Mouse (Mus musculus) intestine, embryonic 14.5 days (tissue): ENCODE data around the gene Olfr681. TPM values are rescaled to one million over a fixed set of nuclear protein-coding genes. Genes with fewer than 3 reads are reported as not detected.
"Not testable (repeated sequence)": the region's sequence is repeated elsewhere in the genome, so short reads cannot be mapped to it uniquely, and the experiment has no call there.

Experiments used
- ATAC-seq: fragments of 200-750 bp; cut with Nextera tagmentation; replicated peaks from 2 replicates; pipeline ENCODE4 v1.8.0; 2017; ENCODE audit warnings: low read depth, moderate number of reproducible peaks, moderate TSS enrichment, moderate library complexity; ENCODE audit not compliant: low FRiP score, low TSS enrichment
- DNase-seq: peaks from one replicate; pipeline ENCODE4 v3.0.0-alpha.2; 2018; ENCODE audit warnings: low spot score
- H3K27ac ChIP-seq: fragments of 300-500 bp; sonication (generic); 2 replicates; pipeline ENCODE4 v1.5.1; 2014; ENCODE audit warnings: low read depth, mild to moderate bottlenecking, control low read depth
- H3K27me3 ChIP-seq: fragments of 300-500 bp; sonication (generic); replicated peaks from 2 replicates; pipeline ENCODE4 v1.6.1; 2014; ENCODE audit warnings: low read length, control low read depth; ENCODE audit not compliant: control insufficient read depth, insufficient read depth
- H3K36me3 ChIP-seq: fragments of 300-500 bp; sonication (generic); 2 replicates; pipeline ENCODE4 v1.6.1; 2014; ENCODE audit warnings: low read length, control low read depth; ENCODE audit not compliant: control insufficient read depth, insufficient read depth
- H3K4me1 ChIP-seq: fragments of 300-500 bp; sonication (generic); replicated peaks from 2 replicates; pipeline ENCODE4 v1.6.1; 2014; ENCODE audit warnings: low read length, control low read depth, mixed read lengths; ENCODE audit not compliant: control insufficient read depth, insufficient read depth
- H3K4me2 ChIP-seq: fragments of 300-500 bp; sonication (generic); 2 replicates; pipeline ENCODE4 v1.6.1; 2014; ENCODE audit warnings: low read length
- H3K4me3 ChIP-seq: fragments of 300-500 bp; sonication (generic); 2 replicates; pipeline ENCODE4 v1.5.1; 2014; ENCODE audit warnings: low read depth, low read length, control low read depth, mixed read lengths
- H3K9ac ChIP-seq: fragments of 300-500 bp; sonication (generic); 2 replicates; pipeline ENCODE4 v1.6.1; 2014; ENCODE audit warnings: mild to moderate bottlenecking, low read length
- H3K9me3 ChIP-seq: fragments of 300-500 bp; sonication (generic); 2 replicates; pipeline ENCODE4 v1.6.1; 2016; ENCODE audit warnings: low read length, control low read depth; ENCODE audit not compliant: control insufficient read depth
- WGBS: fragments of 180-500 bp; shearing (Covaris S2); extraction: QIAGEN DNeasy Blood & Tissue Kit; methylation state at CpG from one replicate; pipeline ENCODE4 v1.1.7; 2014; 5-methylcytosine and 5-hydroxymethylcytosine counted together
- polyA plus RNA-seq: library from polyadenylated mRNA; unstranded; fragments of >200 nt; fragmentation: Nextera tagmentation; extraction: Ambion mirVana; gene quantifications from 2 replicates; pipeline ENCODE4 v1.2.1, GENCODE M21; 2014

Olfr681 gene
- polyA plus RNA-seq, result not detected in 2 replicates

DNA sequence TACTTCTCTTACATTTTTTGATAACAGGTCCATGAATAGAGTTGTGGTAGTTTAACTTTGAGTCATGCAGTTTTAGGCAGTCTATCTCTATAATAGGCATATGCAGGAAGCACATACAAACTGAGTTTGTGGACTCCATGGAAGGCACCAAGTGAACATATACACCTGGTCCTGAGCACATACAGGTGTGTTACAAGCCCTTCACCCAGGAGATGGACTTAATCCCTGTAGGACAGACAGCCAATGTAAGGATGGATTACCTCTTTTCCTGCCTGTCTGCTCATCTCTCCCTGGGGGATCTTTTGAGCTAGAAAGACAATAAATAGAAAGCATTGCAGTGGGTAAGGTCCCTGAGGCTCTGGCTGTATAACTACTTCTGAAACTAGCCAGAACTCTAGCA is at the start of gene Olfr681:
Gene Olfr681 (plus strand): TSS at position 301 of the 400 bp plus-strand sequence.
- H3K27ac ChIP-seq, result no peak within 1 kb of the TSS
- no peaks in the 10 kb centered on the region for H3K9me3 ChIP-seq
- H3K4me2 ChIP-seq, result no peak within 1 kb of the TSS
- ATAC-seq, result no peak
- DNase-seq, result no peak
- H3K4me3 ChIP-seq, result no peak within 1 kb of the TSS
- H3K4me1 ChIP-seq, result no peaks in the 10 kb centered on the region
- H3K9ac ChIP-seq, result no peak within 1 kb of the TSS
- no peaks in the 10 kb centered on the region for H3K36me3 ChIP-seq
- H3K27me3 ChIP-seq, result no peaks in the 10 kb centered on the region

DNA sequence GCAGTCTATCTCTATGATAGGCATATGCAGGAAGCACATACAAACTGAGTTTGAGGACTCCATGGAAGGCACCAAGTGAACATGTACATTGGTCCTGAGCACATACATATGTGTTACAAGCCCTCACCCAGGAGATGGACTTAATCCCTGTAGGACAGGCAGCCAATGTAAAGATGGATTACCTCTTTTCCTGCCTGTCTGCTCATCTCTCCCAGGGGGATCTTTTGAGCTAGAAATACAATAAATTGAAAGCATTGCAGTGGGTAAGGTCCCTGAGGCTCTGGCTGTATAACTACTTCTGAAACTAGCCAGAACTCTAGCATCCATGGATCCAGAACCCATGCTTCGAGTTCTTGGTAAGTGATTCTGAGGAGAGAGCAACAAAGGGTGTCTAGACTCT is 35.7 kb upstream of the Olfr681 start, which contains the start of gene Olfr679:
Gene Olfr679 (plus strand): TSS at position 301 of the 400 bp plus-strand sequence.
- Histone ChIP-seq H3K4me3 (no peak within 1 kb of the TSS), H3K9ac (no peak within 1 kb of the TSS), H3K4me2 (no peak within 1 kb of the TSS), H3K4me1 (no peaks in the 10 kb centered on the region), H3K9me3 (no peaks in the 10 kb centered on the region), H3K27me3 (no peaks in the 10 kb centered on the region), H3K27ac (no peak within 1 kb of the TSS), H3K36me3 (no peaks in the 10 kb centered on the region)
- 63% methylated on average over 1 of the region's 1 CpGs for WGBS
- DNase-seq (no peak), ATAC-seq (no peak)

DNA sequence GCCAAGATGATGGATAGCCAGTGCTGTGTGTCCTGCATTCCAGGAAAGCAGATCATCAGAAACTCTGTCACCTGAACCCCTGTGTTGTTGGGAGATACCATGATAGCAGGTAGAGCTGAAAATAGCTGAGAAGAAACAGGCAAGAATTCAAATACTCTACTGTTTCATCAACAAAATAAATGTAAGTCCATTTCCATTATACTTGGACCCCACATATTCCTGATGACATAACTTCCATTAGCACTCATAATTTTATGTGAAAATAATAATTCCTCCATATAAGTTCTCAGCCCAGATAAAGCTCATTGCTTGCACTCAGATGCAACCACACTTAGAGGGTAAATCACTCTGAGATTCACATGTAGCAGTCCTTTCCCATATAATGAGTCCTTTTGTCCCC is 23.9 kb upstream of the Olfr681 start, which contains the start of gene Olfr680-ps1:
Gene Olfr680-ps1 (minus strand): TSS at position 101 of the 400 bp plus-strand sequence.
- H3K4me2 ChIP-seq, result not testable (repeated sequence)

DNA sequence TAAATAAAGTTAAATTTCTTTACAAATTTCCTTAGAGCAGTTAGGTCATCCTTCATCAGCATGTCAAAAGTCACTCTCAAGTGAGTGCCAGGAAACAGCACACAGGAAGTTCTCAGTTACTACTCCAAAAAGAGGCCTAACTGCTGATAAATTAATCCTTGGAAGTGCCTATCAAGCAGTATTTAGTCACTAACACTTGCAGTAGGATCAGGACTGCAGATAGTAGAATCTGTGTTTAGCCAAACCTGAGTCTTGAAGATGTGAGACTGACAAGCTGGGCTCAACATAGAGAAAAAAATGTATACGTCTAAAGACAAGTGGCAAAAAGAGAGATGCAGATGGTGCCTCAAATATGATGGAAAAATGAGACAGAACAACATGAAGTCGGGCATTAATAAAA is 24.6 kb downstream of the Olfr681 start:
- Histone ChIP-seq H3K4me1 (no peaks in the 10 kb centered on the region), H3K27me3 (no peaks in the 10 kb centered on the region), H3K4me2 (no peak overlapping the region), H3K36me3 (no peaks in the 10 kb centered on the region), H3K9me3 (no peaks in the 10 kb centered on the region), H3K9ac (no peak overlapping the region), H3K27ac (no peak overlapping the region), H3K4me3 (no peak overlapping the region)
- ATAC-seq (no peak), DNase-seq (no peak)
- 73% methylated on average over 2 of the region's 2 CpGs for WGBS

More for the DNA sequence above, 23.9 kb upstream of the Olfr681 start, which contains the start of gene Olfr680-ps1:
- H3K27me3 ChIP-seq, ATAC-seq, H3K9ac ChIP-seq, H3K4me1 ChIP-seq, DNase-seq, H3K4me3 ChIP-seq, H3K27ac ChIP-seq, H3K9me3 ChIP-seq, H3K36me3 ChIP-seq: not testable (repeated sequence)

DNA sequence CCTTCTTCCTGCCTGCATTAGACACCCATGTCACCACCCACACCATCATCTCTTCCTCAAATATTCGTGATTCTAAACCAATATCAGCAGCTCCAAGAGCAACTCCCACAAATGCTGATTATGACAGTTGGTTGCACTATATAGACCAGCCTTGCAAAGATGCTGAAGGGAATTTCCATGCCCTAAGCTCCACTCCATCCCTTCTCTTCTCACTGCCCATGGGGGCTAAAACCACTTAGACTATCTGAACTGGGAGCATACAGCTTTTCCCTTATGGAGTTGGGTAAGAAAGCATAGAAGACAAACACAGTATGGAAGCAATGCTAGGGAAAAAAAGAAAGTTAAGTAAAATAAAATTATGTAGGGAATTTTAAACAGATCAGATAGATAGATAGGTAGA is 30.3 kb downstream of the Olfr681 start, which contains the start of gene Olfr683:
Gene Olfr683 (minus strand): TSS at position 101 of the 400 bp plus-strand sequence.
- no peaks in the 10 kb centered on the region for H3K9me3 ChIP-seq
- no peak within 1 kb of the TSS for H3K27ac ChIP-seq
- no peak within 1 kb of the TSS for H3K9ac ChIP-seq
- no peak for DNase-seq
- no peak within 1 kb of the TSS for H3K4me3 ChIP-seq
- no peaks in the 10 kb centered on the region for H3K27me3 ChIP-seq
- WGBS, result 72% methylated on average over 1 of the region's 1 CpGs
- no peaks in the 10 kb centered on the region for H3K4me1 ChIP-seq
- ATAC-seq, result no peak
- no peak within 1 kb of the TSS for H3K4me2 ChIP-seq
- H3K36me3 ChIP-seq, result no peaks in the 10 kb centered on the region

DNA sequence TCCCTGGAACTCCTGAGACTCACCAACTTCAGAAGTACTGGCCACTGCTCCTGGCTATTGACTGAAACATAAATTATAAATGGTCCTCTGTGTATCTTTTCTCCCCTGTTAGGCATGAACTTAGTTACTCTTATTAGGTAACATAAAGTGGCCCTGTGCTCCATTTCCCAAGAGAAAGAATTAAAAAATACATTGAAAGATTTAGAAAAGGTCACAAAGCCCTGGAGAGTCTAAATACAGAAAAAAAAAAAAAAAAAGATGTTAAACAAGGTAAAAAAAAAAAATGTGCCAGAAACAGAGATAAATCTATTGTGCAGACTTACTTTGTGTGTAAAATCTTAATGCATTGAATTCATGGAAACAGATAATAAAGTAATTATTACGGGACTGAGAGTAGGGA is 46.9 kb downstream of the Olfr681 start, which contains the start of gene Olfr684:
Gene Olfr684 (minus strand): TSS at position 101 of the 400 bp plus-strand sequence.
- Histone ChIP-seq H3K9ac (no peak within 1 kb of the TSS), H3K4me3 (no peak within 1 kb of the TSS), H3K9me3 (no peaks in the 10 kb centered on the region), H3K4me1 (no peaks in the 10 kb centered on the region), H3K36me3 (no peaks in the 10 kb centered on the region), H3K27ac (no peak within 1 kb of the TSS), H3K27me3 (no peaks in the 10 kb centered on the region), H3K4me2 (no peak within 1 kb of the TSS)
- ATAC-seq, result no peak
- WGBS, result 68% methylated on average over 1 of the region's 1 CpGs
- DNase-seq, result no peak

DNA sequence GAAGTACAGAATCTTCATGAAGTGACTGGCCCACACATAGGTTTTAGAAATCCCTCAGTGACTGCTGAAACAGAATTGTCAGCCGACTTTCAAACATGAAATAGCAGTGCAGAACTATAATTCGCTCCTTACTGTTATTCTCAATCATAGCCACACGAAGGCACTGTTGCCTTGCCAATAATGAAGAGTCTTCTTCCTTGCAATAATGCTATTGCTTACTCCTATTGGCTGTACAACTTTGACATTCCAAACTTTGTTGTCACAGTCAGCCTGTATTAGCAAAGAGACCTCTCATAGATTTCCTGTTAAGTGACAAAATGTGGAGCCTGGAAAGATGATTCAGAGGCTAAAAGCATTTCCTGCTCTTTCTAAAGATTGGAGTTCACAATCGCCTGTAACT is 54.1 kb downstream of the Olfr681 start:
- no peak overlapping the region for H3K27ac ChIP-seq
- H3K9ac ChIP-seq, result no peak overlapping the region
- ATAC-seq (no peak), DNase-seq (no peak)
- H3K36me3 ChIP-seq, result no peaks in the 10 kb centered on the region
- no peaks in the 10 kb centered on the region for H3K9me3 ChIP-seq
- 48% methylated on average over 4 of the region's 4 CpGs for WGBS
- no peaks in the 10 kb centered on the region for H3K4me1 ChIP-seq
- H3K4me2 ChIP-seq, result no peak overlapping the region
- no peak overlapping the region for H3K4me3 ChIP-seq
- no peaks in the 10 kb centered on the region for H3K27me3 ChIP-seq

Other genes with a start within 250 kb of the Olfr681 start
- gene Olfr665, start 238.8 kb upstream of the Olfr681 start, polyA plus RNA-seq, result not detected in 2 replicates
- not detected in 2 replicates for gene Olfr666, start 220.9 kb upstream of the Olfr681 start, polyA plus RNA-seq
- gene Olfr667, start 195.4 kb upstream of the Olfr681 start, polyA plus RNA-seq, result not detected in 2 replicates
- gene Olfr668, start 188.8 kb upstream of the Olfr681 start, polyA plus RNA-seq, result not detected in 2 replicates
- not detected in 2 replicates for gene Olfr669, start 182.6 kb upstream of the Olfr681 start, polyA plus RNA-seq
- not detected in 2 replicates for gene Olfr670, start 154.2 kb upstream of the Olfr681 start, polyA plus RNA-seq
- not detected in 2 replicates for gene Olfr671, start 137.7 kb upstream of the Olfr681 start, polyA plus RNA-seq
- not detected in 2 replicates for gene Olfr672, start 114.8 kb upstream of the Olfr681 start, polyA plus RNA-seq
- gene Olfr675, start 88.4 kb upstream of the Olfr681 start, polyA plus RNA-seq, result not detected in 2 replicates
- gene Olfr676, start 84.1 kb upstream of the Olfr681 start, polyA plus RNA-seq, result not detected in 2 replicates
- gene Olfr677, start 65.5 kb upstream of the Olfr681 start, polyA plus RNA-seq, result not detected in 2 replicates
- not detected in 2 replicates for gene Olfr678, start 52.4 kb upstream of the Olfr681 start, polyA plus RNA-seq
- not detected in 2 replicates for gene Olfr679, start 35.6 kb upstream of the Olfr681 start, polyA plus RNA-seq
- not detected in 2 replicates for gene Olfr680-ps1, start 24.0 kb upstream of the Olfr681 start, polyA plus RNA-seq
- gene Olfr683, start 30.2 kb downstream of the Olfr681 start, polyA plus RNA-seq, result not detected in 2 replicates
- not detected in 2 replicates for gene Olfr684, start 46.8 kb downstream of the Olfr681 start, polyA plus RNA-seq
- gene Olfr685, start 69.2 kb downstream of the Olfr681 start, polyA plus RNA-seq, result not detected in 2 replicates
- not detected in 2 replicates for gene Olfr686, start 90.6 kb downstream of the Olfr681 start, polyA plus RNA-seq
- gene Olfr688, start 171.3 kb downstream of the Olfr681 start, polyA plus RNA-seq, result not detected in 2 replicates
- not detected in 2 replicates for gene Olfr689, start 194.3 kb downstream of the Olfr681 start, polyA plus RNA-seq
- gene Olfr690, start 217.3 kb downstream of the Olfr681 start, polyA plus RNA-seq, result not detected in 2 replicates
- not detected in 2 replicates for gene Olfr691, start 225.4 kb downstream of the Olfr681 start, polyA plus RNA-seq